Mouse (Mus musculus) thymus, postnatal 14 days (tissue): Measurements from ENCODE around the gene Spata18.

Source experiments
- DNase-seq: peaks from one replicate; pipeline ENCODE4 v3.0.0; 2021

The Spata18 gene

GRCm38 (mm10) chr5:73667877-73668276, 16.7 kb downstream of the Spata18 start:
- no peak for DNase-seq

DNA sequence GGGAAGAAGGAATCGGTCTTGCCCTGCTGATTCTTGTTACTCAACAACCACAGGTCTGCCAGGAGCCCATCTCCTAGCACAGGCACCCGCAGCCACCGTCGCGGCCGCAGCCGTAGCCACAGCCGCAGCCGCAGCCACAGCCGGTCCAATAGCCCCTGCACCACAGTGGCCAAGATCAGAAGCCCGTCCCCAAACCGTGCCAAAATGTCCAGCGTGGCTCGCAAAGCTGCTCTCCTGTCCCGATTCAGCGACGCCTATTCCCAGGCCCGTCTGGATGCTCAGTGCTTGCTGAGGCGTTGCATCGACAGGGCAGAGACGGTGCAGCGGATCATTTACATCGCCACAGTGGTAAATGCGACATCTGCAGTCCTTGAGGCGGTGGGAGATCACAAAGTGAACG, 18.2 kb downstream of the Spata18 start:
- DNase-seq: no peak

- DNase-seq: no peak
Observed at GRCm38 (mm10) chr5:73675604-73676003, 24.4 kb downstream of the Spata18 start.

DNA sequence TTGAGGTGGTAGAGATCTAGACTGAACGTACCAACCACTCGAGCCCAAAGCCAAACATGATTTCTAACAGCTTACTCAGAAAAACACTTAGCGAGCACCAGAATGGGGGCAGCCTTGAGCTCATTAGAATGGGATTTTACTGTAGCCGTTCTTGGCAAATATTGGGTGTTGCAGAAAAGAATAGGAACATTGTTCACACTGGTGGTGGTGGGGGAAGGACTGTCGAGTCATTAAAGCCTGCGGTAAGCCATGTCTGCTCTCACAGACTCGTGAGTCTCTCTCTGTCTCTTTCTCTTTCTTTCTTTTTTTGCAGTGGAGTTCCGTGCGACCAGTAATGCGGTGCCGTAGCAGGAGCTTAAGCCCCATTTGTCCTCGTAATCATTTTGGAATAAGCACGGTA, 25.4 kb downstream of the Spata18 start:
- DNase-seq: no peak

- no peak for DNase-seq
Observed at GRCm38 (mm10) chr5:73683221-73683620, 32.0 kb downstream of the Spata18 start.

GRCm38 (mm10) chr5:73683706-73684409, 32.7 kb downstream of the Spata18 start:
- no peak for DNase-seq

- no peak for DNase-seq
Observed at GRCm38 (mm10) chr5:73686149-73686548, 35.0 kb downstream of the Spata18 start.

DNA sequence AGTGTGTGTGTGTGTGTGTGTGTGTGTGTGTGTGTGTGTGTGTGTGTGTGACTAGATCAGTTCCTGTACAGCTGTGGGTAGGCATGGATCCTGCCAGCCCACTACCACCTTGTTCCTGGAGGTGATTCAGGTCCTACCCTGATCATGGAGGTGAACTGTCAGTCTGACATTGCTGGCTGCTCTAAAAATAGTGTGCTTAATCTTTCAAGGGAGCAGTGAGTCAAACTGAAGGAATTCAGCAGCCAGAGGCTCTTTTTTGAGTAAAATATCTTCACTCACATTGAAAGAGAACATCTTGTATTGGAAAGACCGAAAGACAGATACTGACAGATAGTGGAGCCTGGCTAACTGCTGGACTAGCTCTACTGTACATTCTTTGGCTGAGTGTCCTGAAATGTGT, 37.4 kb downstream of the Spata18 start:
- no peak for DNase-seq

DNA sequence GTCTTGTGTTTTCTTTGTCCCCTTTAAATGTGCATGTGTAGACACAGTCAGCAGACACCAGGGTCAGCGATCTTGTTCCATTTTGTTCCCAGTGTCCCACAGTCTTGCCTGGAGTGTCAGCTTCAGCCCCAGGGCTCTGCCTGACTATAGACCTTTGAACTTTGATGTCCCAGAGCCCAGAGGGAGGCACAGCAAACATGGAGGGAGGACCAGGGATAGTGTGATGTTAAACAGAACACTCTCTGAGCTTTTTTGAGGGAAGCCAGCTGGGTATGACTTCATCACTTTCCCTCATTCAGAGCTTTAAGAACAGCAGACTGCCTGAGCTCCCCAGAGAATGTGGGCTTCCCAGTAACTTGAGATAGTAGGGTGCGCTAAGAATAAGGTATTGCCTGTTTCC, 39.0 kb downstream of the Spata18 start:
- DNase-seq: no peak

- DNase-seq: no peak
Observed at GRCm38 (mm10) chr5:73691723-73692520, 40.7 kb downstream of the Spata18 start.

- no peak for DNase-seq
Observed at GRCm38 (mm10) chr5:73693778-73694177, 42.6 kb downstream of the Spata18 start.

- DNase-seq: no peak
Observed at GRCm38 (mm10) chr5:73694254-73695015, 43.3 kb downstream of the Spata18 start.

- DNase-seq: no peak
Observed at GRCm38 (mm10) chr5:73697700-73698099, 46.5 kb downstream of the Spata18 start.

GRCm38 (mm10) chr5:73701063-73701890, 50.1 kb downstream of the Spata18 start:
- DNase-seq: no peak

- no peak for DNase-seq
Observed at GRCm38 (mm10) chr5:73701946-73702710, 50.9 kb downstream of the Spata18 start.

- no peak for DNase-seq
Observed at GRCm38 (mm10) chr5:73703096-73703495, 51.9 kb downstream of the Spata18 start.

GRCm38 (mm10) chr5:73704263-73704662, 53.1 kb downstream of the Spata18 start:
- DNase-seq: no peak

- no peak for DNase-seq
Observed at GRCm38 (mm10) chr5:73704757-73705156, 53.6 kb downstream of the Spata18 start.

DNA sequence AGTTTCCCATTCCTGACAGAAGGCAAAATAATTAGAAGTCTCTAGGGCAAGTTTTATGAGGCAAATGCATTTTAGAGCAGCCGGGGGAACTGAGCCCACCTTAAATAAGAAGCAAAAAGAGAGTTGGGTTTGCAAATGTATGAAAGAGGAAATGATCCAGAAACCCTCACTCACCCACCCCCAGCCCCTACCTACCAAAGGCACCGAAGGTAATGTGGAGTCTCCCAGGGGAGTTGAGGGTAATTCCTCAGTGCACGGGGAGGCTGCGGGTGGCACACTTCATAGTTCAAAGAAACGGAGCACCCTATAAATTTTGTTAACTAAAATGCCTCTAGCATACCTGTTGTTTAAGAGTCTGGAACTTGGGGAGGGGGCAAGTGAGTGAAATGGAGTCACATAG, 54.1 kb downstream of the Spata18 start:
- DNase-seq: no peak

- no peak for DNase-seq
Observed at GRCm38 (mm10) chr5:73712852-73713251, 61.7 kb downstream of the Spata18 start.

DNA sequence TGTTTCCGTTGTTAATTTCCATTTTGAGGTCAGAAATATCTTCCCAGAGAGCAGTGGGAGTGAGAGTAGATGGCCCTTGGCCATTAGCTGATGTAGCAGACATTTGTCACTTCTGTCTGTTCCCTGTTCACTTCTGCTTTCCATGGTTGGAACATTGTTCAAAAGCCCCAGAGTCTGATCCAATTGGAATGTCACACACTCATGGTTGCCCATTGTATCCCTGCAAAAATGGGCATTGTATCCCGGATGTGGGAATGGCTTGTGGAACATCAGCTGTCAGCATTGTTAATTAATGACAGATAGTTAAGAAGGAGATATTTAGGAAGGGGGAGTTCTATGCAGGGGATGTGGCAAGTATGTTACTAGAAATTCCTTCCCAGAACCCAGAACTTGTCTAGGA, 65.8 kb downstream of the Spata18 start:
- DNase-seq: no peak
